Mouse (Mus musculus) right cerebral cortex, postnatal 10 days (tissue): Measurements from ENCODE around the gene Grk1.

Experiments used
- DNase-seq, 2 experiments: peaks; one replicate each; pipeline ENCODE4 v3.0.0; 2021; ENCODE audit warnings: low spot score in 2 of 2

Gene Grk1

GRCm38 (mm10) chr8:13428156-13428555 is 23.3 kb downstream of the Grk1 start:
- no peak for DNase-seq

- DNase-seq, result peak; percentile 50 to 56
These were observed 25.5 kb downstream of the Grk1 start for GRCm38 (mm10) chr8:13430412-13430811.

DNA sequence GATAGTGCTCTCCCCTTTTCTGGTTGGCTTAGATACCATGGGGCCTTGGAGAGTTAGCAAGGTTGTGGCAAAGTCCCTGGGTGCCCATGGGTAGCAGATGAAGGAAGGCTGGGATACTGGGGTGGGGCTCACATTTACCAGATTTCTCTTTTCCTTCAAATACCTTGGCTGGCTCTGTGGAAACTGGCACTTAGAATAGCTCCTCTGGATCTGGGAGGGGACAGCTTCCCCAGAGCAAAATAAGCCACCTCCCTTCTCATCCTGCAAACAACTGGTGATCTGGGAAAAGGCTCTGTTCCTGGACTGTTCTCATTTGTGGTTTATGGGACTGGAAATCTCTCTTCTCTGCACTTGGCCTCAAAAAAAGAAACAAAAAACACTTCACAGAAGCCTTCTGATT is 26.0 kb downstream of the Grk1 start:
- DNase-seq, result no peak

GRCm38 (mm10) chr8:13433130-13433529 is 28.2 kb downstream of the Grk1 start:
- no peak for DNase-seq

GRCm38 (mm10) chr8:13434889-13435288 is 30.0 kb downstream of the Grk1 start, which contains the start of gene Tmem255b:
TSS of gene Tmem255b (plus strand) at chr8:13435189.
- no peak for DNase-seq

- DNase-seq, result no peak
These were observed 31.2 kb downstream of the Grk1 start for GRCm38 (mm10) chr8:13436052-13436451.

GRCm38 (mm10) chr8:13437531-13437930 is 32.6 kb downstream of the Grk1 start:
- DNase-seq, result no peak

GRCm38 (mm10) chr8:13442152-13442551 is 37.3 kb downstream of the Grk1 start:
- no peak for DNase-seq

- no peak for DNase-seq
These were observed 41.6 kb downstream of the Grk1 start for GRCm38 (mm10) chr8:13446456-13446855.

DNA sequence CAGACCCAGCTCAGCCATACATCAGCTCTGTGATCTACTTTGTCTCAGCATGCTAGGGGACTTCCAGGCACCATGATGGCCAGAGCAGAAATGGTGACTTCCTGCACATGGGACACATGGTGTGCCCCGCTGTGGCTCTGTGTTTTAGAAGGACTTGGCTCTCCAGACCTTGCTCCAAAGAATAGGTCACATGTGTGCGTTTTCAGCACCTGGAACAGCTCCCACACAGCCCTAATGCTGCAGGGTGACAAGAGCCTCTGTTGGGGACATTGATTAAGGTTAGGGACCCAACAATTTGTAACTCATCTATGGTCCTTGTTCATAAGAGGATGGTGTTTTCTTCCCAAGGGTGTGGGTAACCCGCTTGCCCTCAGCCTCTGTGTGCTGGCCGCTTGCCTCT is 43.3 kb downstream of the Grk1 start:
- DNase-seq, result no peak

- DNase-seq, result no peak
These were observed 46.9 kb downstream of the Grk1 start for GRCm38 (mm10) chr8:13451747-13452277.

DNA sequence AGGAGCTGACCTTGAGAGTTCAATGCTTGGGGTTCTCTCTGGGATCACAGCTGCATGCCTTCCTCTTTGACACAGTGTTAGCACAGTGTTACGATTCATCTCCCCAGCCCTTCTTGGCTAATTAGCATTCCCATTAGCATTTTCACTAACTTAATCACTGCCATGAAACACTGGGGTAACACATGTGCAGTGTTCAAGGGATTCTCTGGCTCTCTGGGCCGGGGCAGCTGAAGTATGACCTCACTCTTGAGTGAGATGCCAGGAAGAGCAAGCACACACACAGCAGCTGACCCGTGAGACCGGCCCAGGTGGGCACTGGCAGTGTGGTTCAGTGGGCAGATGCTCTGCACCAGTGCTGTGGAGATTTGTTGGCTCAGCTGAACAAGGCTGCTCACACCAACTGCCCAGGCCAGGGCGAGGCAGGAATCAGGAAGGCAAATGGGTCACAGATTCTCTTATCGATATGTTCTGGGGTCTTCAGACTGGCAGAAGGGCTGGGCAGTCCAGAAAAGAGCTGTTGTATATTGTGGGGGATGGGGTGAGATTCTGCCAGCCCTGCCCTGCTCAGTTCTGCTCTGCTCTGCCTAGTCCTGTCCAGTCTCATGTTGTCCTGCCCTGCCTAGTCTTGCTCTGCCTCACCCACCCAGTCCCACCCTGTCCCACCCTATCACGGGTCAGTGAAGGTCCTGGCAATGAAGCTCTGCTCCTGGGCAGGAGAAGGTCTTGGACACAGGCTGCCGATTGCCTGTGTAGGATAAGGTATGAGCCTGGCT is 49.6 kb downstream of the Grk1 start:
- DNase-seq, result peak; percentile 70 to 76

DNA sequence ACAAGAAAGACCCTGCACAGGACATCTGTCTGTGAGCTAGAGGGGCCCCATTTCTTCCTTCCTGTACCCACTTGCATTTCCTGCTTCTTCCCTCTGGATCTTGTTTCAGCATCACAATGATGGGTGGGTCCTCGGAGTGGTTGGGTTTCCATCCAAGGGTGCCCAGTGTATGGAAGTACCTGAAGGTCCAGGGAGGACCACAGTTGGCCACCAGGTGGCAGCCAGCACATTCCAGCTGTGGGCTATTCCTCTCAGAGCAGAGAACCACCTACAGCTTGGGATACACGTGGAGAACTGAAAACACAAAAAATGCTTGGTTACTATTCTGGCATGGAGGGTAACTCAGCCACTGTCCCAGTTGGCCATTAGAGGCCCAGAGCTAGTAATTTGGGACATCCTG is 50.4 kb downstream of the Grk1 start:
- DNase-seq, result peak in 1 of 2 experiments; percentile 67

GRCm38 (mm10) chr8:13459431-13459830 is 54.5 kb downstream of the Grk1 start:
- DNase-seq, result no peak

DNA sequence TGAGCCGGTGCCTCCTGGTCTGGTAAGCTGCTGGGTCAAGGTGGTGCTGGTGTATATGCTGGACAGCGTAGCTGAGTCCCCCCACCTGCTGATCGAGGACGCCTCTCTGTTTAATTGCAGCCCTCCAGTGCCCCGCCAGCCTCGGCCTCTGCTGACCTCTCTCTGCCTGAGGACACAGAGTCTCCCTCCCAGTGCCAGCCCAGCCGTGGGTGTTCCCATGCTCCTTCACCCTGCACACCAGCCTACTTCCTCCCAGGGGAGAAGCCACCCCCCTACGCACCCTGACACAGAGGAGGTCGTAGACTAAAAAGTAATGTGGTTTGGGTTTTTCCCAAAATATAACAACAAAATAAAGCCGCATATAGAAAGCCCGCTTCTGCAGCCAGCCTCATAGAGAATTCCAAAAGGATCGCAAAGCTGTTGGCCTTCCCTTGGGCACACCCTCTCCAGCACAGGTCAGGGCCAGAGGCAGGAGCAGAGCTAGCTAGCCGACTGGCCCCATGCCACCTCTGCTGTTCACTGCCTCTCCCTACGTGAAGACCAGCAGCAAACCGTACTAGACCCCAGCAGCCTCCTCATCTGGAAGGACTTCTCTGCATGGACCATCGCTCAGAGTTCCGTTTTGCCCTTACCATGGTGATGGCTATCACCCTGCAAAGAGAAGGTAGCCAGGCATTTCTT is 56.3 kb downstream of the Grk1 start:
- DNase-seq, result no peak

DNA sequence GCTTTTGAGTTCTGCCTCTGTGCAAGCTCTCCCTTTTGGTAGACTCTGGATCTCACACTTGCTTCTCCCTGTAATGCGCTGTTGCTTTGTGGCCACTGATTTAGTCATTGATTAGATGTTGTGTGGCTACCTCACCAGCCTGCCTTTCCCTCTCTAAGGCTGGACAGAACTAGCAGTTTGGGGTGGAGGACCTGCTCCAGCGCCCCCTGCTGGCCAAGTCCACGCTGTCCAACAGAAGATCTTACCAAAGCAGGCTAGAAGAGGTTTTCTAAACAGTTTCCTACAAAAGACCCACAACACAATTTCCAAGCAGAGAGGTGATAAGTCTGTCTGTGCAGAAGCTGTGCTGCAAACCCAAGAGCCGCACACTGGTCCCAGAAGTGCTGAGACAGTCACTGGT is 57.0 kb downstream of the Grk1 start:
- DNase-seq, result peak; percentile 72 to 86

GRCm38 (mm10) chr8:13462392-13462791 is 57.5 kb downstream of the Grk1 start:
- peak in 1 of 2 experiments; percentile 46 for DNase-seq

DNA sequence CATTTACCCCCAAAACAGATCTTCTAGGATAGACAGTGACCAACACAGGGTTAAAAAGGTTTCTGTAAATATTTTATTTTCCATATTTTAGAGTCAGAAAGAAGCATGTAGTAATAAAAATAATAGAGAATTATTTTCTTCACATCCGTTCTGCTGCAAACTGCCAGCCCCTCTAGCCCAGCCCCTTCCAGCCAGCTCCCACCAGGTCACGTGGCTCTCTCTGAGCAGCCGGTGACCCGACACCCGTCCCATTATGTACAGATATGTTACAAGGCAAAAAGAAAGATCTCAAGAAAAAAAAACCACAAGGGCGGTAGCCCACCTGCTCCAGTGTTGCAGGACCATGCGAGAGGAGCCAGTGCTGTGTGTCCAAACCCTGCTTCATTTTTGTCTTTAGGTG is 60.4 kb downstream of the Grk1 start:
- no peak for DNase-seq

DNA sequence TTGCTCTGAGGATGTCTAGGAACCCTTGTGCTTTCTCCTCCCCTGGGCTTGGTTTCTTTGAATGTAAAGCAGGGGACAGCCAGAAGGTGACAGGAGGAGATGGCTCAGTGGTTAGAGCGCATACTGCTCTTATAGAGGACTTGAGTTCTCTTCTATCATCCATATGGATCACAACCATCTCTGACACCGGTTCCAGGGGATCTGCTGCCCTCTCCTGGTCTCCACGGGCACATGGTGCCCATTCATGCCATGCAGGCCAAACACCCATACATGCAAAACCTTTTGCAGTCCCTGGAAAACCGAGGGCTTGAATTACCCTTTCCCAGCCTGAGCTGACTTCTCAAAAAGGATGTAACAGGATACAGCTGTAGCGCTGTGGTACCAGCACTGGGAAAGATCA is 62.1 kb downstream of the Grk1 start:
- DNase-seq, result no peak

- DNase-seq, result no peak
These were observed 63.9 kb downstream of the Grk1 start for GRCm38 (mm10) chr8:13468737-13469136.

DNA sequence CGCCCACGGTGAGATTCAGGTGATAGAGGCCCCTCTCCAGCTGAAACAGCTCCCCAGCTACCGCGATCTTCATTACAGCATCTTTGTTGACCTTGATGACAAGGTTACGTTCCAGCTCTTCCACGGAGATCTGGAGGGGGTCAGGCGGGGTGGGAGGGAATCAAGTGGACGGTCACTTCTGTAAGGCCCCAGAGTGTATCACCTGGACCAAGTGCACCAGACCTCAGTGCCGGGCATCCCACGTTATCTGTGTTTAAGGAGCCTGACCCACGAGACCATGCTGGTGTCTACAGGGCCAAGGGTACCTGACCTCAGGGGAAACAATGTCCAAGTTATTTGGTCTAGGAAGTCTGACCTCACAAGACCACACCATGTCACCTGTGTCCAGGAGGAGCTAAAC is 66.6 kb downstream of the Grk1 start:
- DNase-seq, result no peak
